Mouse (Mus musculus): ENCODE measurements around the gene Tiam2.
"Not testable (repeated sequence)": the region's sequence is repeated elsewhere in the genome, so short reads cannot be mapped to it uniquely, and the experiment has no call there.

Gene Tiam2

DNA sequence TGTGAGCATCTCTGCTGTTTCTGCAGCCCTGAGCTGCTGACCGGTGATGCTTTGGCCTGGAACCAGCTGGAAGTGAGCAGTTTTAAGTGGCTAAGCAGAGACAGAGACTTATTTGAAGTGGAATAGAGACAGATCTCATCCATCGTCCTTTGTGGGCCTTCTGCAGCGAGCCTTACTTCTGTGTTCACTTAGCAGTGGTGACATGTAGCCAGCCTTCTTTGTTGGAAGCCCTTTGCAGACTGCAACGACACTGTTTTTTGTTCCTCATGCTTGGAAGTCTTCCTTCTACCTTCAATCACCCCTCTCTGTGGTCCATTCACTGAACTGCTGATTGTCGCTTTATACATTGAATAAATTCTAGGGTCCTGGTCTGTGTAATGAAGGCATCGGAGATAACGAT lies 18.5 kb downstream of the Tiam2 start:
- DNase-seq (ENCODE audit: low spot score): no peak

DNA sequence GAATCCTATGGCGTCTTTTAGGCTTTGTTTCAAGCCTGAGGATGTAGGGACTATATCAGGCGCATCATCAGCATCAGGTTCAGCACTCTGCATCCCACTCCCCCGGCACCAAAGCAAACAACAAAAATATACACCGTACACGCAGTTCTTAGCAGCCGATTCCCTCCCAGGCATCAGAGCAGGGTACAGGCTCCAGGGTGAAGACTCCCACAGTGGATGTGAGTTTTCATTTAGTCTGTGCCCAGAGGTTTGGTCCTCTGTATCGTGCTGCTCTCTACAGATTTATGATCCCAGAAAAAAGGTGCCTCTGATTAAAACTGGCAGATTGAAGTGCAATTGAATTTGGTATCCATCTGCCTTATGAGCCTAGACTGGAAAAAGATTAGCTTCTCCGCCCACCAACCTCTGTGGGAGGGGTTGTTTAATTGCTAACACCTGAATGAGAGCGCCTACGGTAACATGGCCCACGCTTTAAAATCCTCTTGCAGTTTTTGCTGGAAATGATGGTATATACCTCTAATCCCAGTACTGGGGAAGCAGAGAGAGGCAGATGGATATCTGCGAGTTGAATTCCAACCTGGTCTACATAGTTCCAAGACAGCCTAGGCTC lies 19.0 kb downstream of the Tiam2 start:
- DNase-seq (ENCODE audit: low spot score): no peak

DNA sequence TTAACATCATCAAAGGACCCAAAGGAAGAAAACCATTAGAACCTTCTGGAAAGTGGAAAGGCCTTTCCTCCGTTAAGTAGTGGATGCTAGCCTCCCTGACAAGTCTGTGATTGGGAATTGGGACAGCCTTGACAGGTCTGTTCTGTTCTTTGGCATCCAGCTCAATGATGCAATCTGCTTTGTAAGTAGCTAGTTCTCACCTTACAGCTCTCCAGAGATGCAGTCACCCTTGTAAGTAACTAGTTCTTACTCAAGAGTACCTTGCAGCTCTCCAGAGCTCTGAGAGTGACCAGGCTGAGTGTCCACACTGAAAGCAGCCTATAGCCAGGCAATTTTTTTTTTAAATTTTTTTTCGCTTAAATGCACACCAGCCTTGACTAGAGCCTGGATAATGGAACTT lies 21.4 kb downstream of the Tiam2 start:
- no peak for DNase-seq (ENCODE audit: low spot score)

DNA sequence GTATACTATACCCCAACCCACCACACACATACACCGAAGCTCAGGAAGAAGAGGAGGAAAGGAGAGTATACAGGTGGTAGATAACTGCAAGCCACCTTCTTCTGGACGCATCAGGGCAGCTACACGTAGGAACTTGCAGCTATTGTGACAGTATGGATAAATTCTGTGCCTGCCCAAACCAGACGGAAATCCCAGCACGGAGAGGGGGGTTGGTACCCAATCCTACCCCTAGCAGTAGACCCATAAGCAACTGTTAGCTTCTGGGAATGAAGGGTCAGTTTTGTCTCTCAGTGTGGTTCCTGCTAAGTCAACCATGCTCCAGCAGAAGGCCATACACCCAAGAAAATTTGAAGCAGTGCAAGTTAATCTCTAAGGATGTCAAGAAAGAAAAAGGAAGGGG lies 23.0 kb downstream of the Tiam2 start:
- DNase-seq (ENCODE audit: low spot score): no peak

DNA sequence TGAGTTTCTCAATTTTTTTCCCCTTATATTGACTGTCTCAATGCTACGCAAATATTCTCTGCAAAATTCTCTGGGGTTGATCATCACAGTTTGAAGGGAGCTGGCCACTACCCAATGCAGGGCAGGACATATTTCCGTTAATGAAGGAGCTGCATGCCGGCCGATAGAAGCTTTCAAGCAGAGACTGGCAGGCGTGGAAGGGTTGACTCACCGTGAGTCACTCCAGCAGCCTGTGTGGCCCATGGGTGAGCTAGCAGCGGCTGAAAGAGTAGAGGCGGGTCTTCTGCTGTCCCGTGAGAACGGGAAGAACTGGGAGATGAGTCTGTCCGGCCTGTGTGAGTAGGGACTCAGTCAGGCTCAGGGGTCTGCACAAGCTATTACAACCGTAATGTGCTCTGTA lies 23.6 kb downstream of the Tiam2 start:
- no peak for DNase-seq (ENCODE audit: low spot score)

DNA sequence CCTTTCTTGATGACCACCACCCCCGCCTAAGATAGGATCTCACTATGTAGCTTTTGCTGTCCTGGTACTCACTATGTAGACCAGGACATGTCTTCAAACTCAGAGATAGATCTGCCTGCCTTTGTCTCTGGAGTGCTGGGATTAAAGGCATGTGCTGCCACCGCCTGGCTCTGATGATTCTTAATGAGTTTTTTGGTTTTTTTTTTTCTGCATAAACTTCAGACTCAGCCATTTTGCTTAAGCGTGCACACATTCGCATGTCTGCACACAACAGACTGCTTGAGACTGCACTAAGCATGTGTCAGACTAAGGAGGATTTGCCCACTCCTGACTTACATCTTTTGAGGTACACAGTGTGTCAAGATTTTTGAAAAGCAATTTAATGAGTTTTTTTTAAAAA lies 24.0 kb downstream of the Tiam2 start:
- DNase-seq (ENCODE audit: low spot score): no peak

DNA sequence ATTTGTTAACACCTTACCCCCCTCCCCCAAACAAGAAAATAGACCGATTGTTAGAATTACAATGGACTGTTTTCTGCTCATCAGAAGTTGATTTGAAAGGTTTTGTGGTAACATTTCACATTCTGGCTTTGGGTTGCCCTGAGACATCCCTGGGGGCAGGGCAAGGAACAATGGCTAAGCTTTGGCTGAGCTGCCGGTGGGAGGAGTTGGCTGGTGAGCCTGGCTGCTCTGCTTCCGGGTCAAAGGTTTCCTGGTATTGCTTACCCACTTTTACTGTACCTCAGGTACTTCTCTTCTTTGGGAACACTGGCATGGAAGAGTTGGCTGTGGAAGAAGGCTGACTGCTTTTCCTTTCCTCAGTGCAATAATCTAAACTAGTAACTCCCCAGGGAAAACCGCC lies 25.3 kb downstream of the Tiam2 start:
- DNase-seq (ENCODE audit: low spot score): no peak

DNA sequence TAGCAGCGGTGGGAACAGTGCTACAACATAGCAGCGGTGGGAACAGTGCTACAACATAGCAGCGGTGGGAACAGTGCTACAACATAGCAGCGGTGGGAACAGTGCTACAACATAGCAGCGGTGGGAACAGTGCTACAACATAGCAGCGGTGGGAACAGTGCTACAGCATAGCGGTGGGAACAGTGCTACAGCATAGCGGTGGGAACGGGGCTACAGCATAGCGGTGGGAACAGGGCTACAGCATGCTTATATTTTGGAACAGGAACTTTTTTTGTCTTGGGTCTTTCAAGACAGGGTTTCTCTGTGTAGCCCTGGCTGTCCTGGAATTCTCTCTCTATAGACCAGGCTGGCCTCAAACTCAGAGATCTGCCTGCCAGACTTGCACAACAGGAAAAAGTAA lies 26.8 kb downstream of the Tiam2 start:
- not testable (repeated sequence) for DNase-seq (ENCODE audit: low spot score)

DNA sequence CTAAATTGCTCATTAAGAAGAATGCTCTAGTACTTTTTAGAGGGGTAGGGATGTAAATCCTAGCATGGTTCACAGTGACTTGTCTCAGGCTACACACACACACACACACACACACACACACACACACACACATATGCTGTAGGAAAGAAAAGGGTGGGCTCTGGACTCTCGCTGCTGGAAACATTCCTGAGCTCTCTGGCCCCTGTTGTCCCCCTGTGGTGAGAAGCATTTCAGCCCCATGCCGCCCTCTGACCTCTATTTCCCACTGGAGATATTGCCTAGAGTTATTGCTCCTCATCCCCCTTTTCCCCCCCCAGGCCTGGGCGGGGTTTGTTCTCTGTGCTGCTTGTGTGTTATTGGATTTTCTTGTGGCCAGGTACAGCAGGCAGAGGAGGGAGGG lies 28.5 kb downstream of the Tiam2 start:
- DNase-seq (ENCODE audit: low spot score): no peak

DNA sequence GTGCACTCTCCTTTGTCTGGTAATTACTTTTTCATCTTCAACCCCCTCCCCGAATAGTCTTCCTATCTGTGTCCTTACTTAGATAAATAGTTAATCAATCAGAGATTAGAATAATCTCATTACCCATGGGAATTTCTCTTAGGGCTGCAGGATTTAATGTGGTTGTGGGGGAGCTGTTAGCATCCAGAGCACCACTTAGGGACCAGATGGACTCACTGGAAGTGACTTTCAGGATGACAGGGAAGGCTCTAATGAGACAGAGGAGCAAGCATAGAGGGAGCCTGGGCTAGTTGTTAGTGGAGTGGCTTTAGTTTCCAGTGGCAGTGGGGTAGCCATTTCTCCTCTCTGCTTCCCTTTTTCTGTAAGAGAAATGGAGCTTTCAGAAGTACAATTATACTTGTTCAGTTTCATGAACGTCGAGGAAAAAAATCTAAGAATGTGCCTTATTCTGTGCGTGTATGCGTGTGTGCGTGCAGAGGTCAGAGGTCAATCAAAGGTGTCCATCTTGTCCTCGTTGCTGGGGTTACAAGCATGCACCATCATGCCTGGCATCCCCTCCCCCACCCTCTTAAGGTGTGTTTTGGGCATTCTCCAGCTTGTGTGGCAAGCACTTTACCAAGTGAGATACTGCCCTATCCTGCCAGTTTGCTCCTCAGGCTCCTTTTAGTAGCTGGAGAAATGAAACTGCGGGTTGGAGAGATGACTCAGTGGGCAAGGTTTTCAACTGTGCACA lies 30.4 kb downstream of the Tiam2 start:
- DNase-seq (ENCODE audit: low spot score): no peak

DNA sequence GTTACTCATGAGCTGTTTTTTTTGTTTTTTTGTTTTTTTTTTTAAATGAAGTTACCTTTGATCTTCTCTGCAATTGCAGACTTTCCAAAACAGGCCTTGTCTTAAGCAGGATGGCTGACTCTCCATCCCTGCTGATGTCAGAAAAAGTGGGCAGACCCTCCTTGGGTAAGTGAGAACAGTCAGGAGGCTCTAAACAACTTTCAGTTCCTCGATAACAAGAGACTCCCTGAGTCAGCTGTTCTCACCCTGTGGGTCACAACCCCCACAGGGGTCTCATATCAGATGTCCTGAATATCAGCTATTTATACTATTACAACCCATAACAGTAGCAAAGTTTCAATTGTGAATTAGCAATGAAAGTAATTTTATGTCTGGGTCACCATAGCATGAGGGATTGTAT lies 33.9 kb downstream of the Tiam2 start:
- no peak for DNase-seq (ENCODE audit: low spot score)

DNA sequence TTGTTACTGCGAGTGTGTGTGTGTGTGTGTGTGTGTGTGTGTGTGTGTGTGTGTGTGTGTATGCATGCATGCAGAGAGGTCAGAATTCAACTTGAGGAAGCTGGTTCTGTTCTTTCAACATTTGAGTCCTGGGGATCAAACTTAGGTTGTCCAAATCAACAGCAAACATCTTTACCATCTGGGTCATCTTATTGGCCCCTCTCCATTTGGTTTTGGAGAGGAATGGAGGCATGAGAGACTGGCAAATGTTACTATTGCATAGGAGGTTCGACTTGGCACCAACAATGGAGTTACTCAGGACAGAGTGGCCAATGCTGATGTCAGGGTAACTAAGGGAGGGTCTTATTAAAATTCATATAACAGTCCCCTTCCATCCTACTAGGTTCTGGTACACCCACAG lies 35.4 kb downstream of the Tiam2 start:
- no peak for DNase-seq (ENCODE audit: low spot score)

DNA sequence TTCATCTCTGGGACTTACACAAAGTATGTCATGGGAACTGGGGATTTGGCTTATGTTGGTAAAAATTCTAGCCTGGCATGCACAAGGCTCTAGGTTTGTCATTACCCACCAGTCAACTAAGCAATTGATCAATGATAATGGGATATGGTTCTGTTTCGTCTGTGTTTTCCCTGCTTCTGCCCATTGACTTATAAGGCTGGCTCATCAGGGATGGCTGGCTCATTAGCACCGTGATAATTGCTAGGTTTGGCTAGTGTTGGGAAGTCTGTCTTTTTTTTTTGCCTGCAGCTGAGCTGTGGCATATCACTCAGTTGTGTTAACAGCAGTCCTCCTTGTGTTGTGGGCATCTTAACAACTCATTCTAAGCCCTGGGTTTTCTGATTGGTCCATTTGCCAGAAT lies 36.8 kb downstream of the Tiam2 start:
- DNase-seq (ENCODE audit: low spot score): no peak

DNA sequence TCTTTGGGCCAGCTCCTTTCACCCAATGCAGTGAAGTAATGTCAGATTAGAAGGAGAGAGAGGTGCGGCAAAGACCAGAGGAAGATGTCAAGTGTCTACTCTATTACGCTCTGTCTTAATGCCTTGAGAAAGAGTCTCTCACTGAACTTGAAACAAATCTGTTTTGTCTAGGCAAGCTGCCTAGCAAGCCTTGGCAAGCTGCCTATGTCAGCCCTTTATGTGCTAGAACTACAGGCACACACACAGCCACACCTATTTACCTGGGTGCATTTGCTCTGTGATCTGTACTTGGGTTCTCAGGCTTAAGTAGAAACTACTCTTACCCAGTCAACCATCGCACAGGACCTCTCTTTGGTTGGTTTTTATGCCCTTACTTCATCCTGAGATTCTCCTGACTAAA lies 40.4 kb downstream of the Tiam2 start:
- DNase-seq (ENCODE audit: low spot score): no peak

DNA sequence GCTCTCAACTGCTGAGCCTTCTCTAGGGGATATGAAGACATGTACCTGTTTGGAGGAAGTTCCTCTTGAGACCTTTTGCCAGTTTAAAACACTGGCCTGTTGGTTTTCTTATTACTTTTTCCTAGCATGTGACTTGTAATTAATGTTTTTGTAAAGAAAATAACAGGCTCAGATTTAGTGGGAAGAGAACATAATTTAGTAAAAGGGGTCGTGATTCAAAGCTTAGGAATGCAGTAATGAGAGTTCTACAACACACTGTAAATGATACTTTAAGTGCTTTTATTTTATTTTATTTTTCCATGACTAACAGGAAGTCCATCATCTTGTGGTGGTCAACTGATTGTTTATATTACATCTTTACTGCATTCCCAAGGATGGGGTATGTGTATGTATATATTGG lies 42.0 kb downstream of the Tiam2 start:
- no peak for DNase-seq (ENCODE audit: low spot score)

DNA sequence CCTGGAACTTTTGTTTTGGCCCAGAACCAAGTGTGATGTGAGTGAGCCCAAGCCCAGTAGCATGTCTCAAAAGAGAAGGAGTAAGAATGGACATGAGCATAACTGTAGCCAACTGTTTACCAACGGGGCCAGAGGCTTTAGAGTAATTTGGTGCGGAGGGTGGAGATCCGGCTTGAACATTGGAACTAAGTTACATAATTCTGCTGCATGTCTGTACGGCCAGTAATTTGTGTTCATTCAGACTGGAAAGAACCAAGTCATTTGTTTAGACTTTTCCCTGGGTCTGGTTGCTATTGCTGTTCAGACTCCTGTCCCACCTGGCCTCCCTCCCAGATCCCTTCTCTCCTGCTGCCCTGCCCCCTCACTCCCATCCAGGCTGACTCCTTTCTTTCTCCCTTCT lies 43.3 kb downstream of the Tiam2 start:
- DNase-seq (ENCODE audit: low spot score): no peak

DNA sequence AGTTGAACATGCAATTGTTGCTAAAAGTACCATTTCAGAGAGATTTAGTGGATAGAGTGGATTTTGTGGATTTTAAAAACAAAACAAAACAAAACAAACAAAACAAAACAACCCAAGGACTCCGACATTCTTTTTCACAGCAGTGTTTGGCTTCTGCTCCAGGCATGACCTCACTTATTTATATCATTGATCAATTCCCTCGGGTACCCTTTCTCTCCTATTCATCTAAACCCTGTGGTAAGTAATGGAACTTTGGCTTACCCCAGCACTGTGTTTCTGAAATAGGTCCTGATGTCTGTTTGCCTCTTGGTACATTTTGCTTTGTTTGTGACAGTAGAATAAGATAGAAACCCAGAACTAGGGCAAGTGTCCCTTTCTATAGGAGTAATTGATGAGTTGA lies 52.2 kb downstream of the Tiam2 start:
- no peak for DNase-seq (ENCODE audit: low spot score)

DNA sequence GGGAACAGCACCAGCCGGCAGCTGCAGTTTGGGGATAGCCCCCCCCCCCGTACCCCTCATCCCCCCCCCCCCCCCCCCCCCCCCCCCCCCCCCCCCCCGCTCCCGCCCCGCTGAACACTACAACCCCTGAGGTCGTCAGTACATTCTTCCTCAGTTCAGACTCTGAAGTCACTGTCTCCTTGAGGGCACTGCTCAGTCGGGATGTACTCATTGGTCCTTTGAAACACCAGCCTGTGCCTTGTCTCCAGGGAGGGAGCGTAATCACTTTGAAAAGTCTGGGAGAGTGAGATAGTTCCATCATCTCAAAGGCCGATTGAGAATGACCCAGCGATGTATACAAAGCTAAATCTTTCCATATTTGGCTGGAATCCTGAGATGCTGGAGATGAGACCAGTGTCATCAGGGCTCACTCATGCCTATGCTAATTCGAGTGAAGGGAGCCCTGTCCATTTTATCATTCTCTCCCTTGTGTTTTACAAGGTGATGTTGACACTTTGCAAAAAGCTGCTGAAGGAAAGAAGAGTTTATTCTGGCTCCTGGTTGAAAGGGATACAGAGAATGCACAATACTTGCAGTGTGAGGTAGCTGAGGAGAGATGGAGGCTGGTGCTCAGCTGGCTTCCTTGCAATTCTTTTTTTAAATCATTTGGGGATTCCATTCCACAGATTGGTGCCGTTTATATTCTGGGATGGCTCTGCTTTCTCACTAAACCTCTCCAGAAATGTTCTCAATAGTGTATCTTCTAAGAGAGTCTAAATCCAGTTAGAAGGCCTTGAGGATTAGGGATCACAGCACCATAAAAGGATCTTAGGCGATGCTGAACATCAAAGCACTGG lies 53.6 kb downstream of the Tiam2 start:
- no peak for DNase-seq (ENCODE audit: low spot score)

DNA sequence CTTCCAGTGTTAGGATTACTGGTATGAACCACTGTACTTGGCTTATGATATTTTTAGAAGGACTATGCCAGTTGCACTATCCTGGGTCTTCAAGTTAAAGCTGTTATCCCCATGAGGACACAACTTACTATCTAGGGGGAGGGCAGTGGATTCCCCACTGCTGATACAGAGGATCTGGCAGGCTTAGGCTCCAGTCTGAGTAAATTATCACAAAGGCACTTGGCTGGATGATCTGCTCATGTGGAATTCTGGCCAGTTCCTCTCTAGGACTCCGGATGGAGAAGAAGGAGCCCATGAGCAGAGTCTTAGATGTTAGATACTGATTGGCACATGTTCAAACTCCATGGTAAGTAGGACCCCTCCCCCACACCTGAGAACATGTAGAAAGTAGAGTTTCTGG lies 59.0 kb downstream of the Tiam2 start:
- DNase-seq (ENCODE audit: low spot score): no peak

DNA sequence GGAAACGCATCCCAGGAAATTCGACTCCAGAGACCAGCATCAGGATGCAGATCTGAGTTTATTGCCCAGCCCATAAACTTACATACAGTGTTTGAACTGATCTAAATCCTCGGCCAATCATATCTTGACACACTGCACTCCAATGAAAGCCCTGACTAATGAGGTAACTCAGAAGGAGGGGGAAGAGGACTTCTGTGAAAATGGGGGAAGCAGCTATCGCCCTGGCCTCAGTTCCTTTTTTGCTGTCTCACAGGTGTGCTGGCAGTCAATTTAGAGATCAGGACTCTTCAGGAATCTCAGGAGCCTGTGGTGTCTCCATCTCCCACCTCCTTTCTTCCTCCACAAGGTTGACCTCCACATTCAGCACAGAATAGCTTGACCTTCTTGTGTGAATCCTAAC lies 61.4 kb downstream of the Tiam2 start:
- no peak for DNase-seq (ENCODE audit: low spot score)

DNA sequence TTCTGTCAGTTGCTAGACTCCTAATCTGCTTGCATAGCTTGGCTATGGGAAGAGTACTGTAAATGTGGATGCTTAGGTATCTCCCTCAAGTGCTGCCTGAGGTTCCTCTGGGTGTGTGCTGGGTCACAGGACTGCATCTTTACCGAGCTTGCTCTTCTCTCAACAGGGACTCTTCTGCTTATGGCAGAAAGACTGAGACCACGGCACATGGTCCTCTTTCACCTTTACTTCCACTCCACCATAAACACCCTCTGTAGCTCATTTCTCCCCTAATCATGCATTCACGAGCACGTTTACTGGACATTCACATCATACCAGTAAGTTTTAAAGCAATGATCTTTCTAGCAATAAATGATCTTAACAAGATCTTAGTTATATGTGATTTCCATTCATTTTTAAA lies 63.4 kb downstream of the Tiam2 start:
- no peak for DNase-seq (ENCODE audit: low spot score)

DNA sequence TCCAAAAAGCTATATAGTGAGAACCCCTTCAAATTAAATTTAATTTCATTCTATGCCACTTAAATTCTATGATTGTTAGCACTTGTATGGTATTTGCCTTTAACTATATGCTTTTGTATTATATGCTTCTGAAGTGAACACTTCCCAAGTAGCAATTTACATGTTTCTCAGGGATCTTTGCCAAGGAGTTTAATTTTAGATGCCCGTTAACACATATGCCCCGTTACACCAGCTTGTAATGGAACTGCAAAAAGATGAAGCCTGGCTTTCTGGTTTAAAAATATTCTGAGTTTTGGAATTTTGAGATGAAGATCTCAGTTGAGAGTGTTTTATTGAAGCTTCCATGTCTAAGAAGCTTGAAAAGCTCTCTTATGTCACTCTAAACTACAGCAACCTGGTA lies 67.6 kb downstream of the Tiam2 start:
- no peak for DNase-seq (ENCODE audit: low spot score)

DNA sequence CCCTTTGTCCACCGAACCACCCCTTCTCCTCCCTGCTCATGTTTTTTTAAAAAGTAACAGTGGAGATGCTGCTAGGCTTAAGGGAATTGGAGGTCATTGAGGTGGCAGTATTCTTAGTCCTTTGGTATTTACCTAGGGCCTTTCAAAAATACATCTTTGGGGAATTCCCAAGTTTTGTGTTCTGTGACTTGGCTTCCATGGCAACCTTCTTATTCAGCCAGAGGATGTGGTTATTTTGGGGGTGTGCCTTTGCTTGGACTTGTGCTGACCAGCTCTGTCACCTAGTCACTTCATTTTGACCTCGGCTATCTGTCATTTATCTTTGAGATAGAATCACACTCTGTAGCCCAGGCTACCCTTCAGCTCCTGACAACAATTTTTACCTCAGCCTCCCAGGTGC lies 68.6 kb downstream of the Tiam2 start:
- DNase-seq (ENCODE audit: low spot score): no peak

Data from ovary, postnatal 14 days (tissue).